Mouse (Mus musculus) lung, embryonic 14.5 days (tissue): ENCODE data around the gene Nfia. TPM values are rescaled to one million over a fixed set of nuclear protein-coding genes. Genes with fewer than 3 reads are reported as not detected.

Experiments
- ATAC-seq: fragments of 200-750 bp; cut with Nextera tagmentation; 2 replicates; pipeline ENCODE4 v1.8.0; 2017; ENCODE audit warnings: mild to moderate bottlenecking, moderate TSS enrichment, moderate library complexity; ENCODE audit not compliant: insufficient read depth
- DNase-seq: peaks from one replicate; pipeline ENCODE4 v3.0.0-alpha.2; 2015
- H3K27ac ChIP-seq: fragments of 300-500 bp; sonication (generic); 2 replicates; pipeline ENCODE4 v1.5.1; 2014; ENCODE audit warnings: low read depth, mild to moderate bottlenecking, moderate library complexity
- H3K27me3 ChIP-seq: fragments of 300-500 bp; sonication (generic); 2 replicates; pipeline ENCODE4 v1.6.1; 2014; ENCODE audit warnings: low read length, control low read depth; ENCODE audit not compliant: insufficient read depth
- H3K36me3 ChIP-seq: fragments of 300-500 bp; sonication (generic); 2 replicates; pipeline ENCODE4 v1.6.1; 2014; ENCODE audit warnings: control low read depth; ENCODE audit not compliant: insufficient read depth
- H3K4me1 ChIP-seq: fragments of 300-500 bp; sonication (generic); 2 replicates; pipeline ENCODE4 v1.6.1; 2014; ENCODE audit warnings: antibody characterized with exemption, control low read depth; ENCODE audit not compliant: insufficient read depth
- H3K4me2 ChIP-seq: fragments of 300-500 bp; sonication (generic); 2 replicates; pipeline ENCODE4 v1.6.1; 2014; ENCODE audit warnings: mild to moderate bottlenecking
- H3K4me3 ChIP-seq: fragments of 300-500 bp; sonication (generic); 2 replicates; pipeline ENCODE4 v1.5.1; 2014; ENCODE audit warnings: low read depth, low read length
- H3K9ac ChIP-seq: fragments of 300-500 bp; sonication (generic); 2 replicates; pipeline ENCODE4 v1.6.1; 2014
- H3K9me3 ChIP-seq: fragments of 300-500 bp; sonication (generic); 2 replicates; pipeline ENCODE4 v1.6.1; 2016; ENCODE audit warnings: low read depth, low read length, control low read depth
- CTCF ChIP-seq: IDR thresholded peaks from 2 replicates; pipeline ENCODE4 v1.5.1; 2016; ENCODE audit warnings: antibody characterized with exemption, low read depth
- WGBS: fragments of 180-500 bp; shearing (Covaris S2); extraction: QIAGEN DNeasy Blood & Tissue Kit; methylation state at CpG from one replicate; pipeline ENCODE4 v1.1.7; 2014; 5-methylcytosine and 5-hydroxymethylcytosine counted together
- polyA plus RNA-seq: library from polyadenylated mRNA; unstranded; fragments of >200 nt; fragmentation: Nextera tagmentation; extraction: Ambion mirVana; gene quantifications from 2 replicates; pipeline ENCODE4 v1.2.1, GENCODE M21; 2014

Nfia gene
- polyA plus RNA-seq, 1 experiment from 2014 or later, result 48.2 TPM

- no peak overlapping the region for H3K27ac ChIP-seq
These were observed 64.3 kb downstream of the Nfia start for GRCm38 (mm10) chr4:97836812-97837211.

GRCm38 (mm10) chr4:97837724-97838123, 65.2 kb downstream of the Nfia start:
- H3K9ac ChIP-seq, result no peak overlapping the region
- DNase-seq, result no peak
- H3K27me3 ChIP-seq, result no peaks in the 10 kb centered on the region
- no peak overlapping the region for H3K4me3 ChIP-seq
- no peak overlapping the region for H3K27ac ChIP-seq
- H3K4me1 ChIP-seq, result peaks cover 28% of the 10 kb centered on the region
- no peaks in the 10 kb centered on the region for H3K36me3 ChIP-seq
- no peak for TF ChIP-seq CTCF
- 70% methylated on average over 3 of the region's 3 CpGs for WGBS
- H3K9me3 ChIP-seq, result no peaks in the 10 kb centered on the region
- H3K4me2 ChIP-seq, result no peak overlapping the region
- ATAC-seq, result no peak

More at GRCm38 (mm10) chr4:97836812-97837211, 64.3 kb downstream of the Nfia start:
- Histone ChIP-seq H3K9me3 (no peaks in the 10 kb centered on the region), H3K4me2 (no peak overlapping the region), H3K27me3 (no peaks in the 10 kb centered on the region), H3K36me3 (no peaks in the 10 kb centered on the region), H3K9ac (no peak overlapping the region), H3K4me3 (no peak overlapping the region), H3K4me1 (peaks cover 25% of the 10 kb centered on the region)
- DNase-seq (no peak), ATAC-seq (no peak)
- 49% methylated on average over 13 of the region's 13 CpGs for whole genome bisulfite sequencing
- TF ChIP-seq CTCF, result no peak

DNA sequence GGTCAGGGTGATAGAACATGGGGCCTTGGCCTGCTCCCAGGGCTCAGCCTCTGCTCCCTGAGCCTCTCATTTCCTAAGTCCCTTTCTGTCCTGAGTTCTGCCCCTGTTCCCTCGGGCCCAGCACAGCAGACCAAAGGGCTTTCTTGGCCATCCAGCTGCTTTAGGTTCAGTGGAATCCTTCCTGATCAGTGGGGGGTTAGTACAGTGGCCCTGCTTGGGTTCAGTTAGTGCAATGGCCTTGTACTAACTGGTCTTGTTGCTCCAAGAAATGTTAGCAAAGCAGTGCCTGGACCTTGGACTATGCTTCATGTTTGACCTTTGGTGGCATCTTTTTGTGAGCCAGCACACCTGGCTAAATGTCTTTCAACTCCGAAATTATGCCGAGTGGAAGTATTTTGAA, 66.1 kb downstream of the Nfia start:
- 37% methylated on average over 3 of the region's 3 CpGs for WGBS
- TF ChIP-seq CTCF, result no peak
- peaks cover 28% of the 10 kb centered on the region for H3K4me1 ChIP-seq

DNA sequence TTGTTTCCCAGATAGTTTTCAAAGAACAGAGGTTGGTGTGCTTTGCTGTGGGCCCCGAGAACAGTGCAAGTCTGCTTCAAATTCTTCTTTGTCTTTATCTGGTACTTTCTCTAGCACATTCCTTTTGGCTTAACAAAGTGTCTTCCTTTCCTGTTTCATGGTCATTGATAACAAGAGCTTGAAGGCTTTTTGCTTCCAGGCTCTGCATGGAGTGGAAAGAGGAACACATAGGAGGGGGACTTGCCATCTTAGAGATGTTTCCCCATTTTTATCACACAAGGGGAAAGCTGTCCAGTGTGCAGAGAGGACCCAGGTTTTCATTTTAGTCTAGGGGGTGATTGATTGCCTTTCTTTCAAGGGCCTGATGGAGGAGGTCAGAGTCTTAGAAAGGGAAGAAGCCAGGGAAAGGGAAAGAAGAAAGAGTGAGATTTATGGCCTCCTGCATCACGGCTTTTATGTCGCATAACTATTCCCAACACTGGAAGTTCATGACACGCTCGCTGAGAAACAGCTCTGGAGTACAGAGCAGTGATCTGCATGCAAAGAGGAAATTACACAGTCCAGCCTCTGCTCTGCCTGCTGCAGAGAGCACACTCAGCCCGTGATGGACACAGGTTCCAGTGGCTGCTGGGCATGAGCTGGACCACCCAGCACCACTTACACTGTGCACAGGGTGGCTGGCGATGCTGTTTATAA, 67.0 kb downstream of the Nfia start:
- Histone ChIP-seq H3K9ac (no peak overlapping the region), H3K27me3 (no peaks in the 10 kb centered on the region), H3K4me2 (0 out of 2 replicates have a peak overlapping the region, but pooled peaks have one; percentile 22), H3K9me3 (no peaks in the 10 kb centered on the region), H3K27ac (peak overlapping the region; percentile 70; the same call in 1 of the 2 replicates), H3K36me3 (no peaks in the 10 kb centered on the region), H3K4me1 (peaks cover 33% of the 10 kb centered on the region), H3K4me3 (no peak overlapping the region)
- WGBS, result 28% methylated on average over 7 of the region's 7 CpGs
- peak; percentile 70 for ATAC-seq
- no peak for TF ChIP-seq CTCF
- peak; percentile 57 for DNase-seq

More for the DNA sequence above, 66.1 kb downstream of the Nfia start:
- Histone ChIP-seq H3K9ac (no peak overlapping the region), H3K4me3 (no peak overlapping the region), H3K27me3 (no peaks in the 10 kb centered on the region), H3K36me3 (no peaks in the 10 kb centered on the region), H3K4me2 (no peak overlapping the region), H3K27ac (peak overlapping the region; percentile 70; the same call in 1 of the 2 replicates), H3K9me3 (no peaks in the 10 kb centered on the region)
- DNase-seq (no peak), ATAC-seq (no peak)

GRCm38 (mm10) chr4:97840227-97841062, 67.9 kb downstream of the Nfia start:
- H3K4me2 ChIP-seq, result no peak overlapping the region
- no peak overlapping the region for H3K4me3 ChIP-seq
- WGBS, result 38% methylated on average over 8 of the region's 8 CpGs
- no peaks in the 10 kb centered on the region for H3K27me3 ChIP-seq
- H3K9ac ChIP-seq, result no peak overlapping the region
- no peak for ATAC-seq
- peak overlapping the region; percentile 69; the same call in 1 of the 2 replicates for H3K27ac ChIP-seq
- H3K4me1 ChIP-seq, result peaks cover 40% of the 10 kb centered on the region
- TF ChIP-seq CTCF, result no peak
- H3K36me3 ChIP-seq, result no peaks in the 10 kb centered on the region
- H3K9me3 ChIP-seq, result no peaks in the 10 kb centered on the region
- no peak for DNase-seq

- WGBS, result 43% methylated on average over 4 of the region's 4 CpGs
- DNase-seq (no peak), ATAC-seq (no peak)
- TF ChIP-seq CTCF, result no peak
- Histone ChIP-seq H3K36me3 (no peaks in the 10 kb centered on the region), H3K4me1 (peaks cover 42% of the 10 kb centered on the region), H3K27ac (no peak overlapping the region), H3K9ac (no peak overlapping the region), H3K4me2 (no peak overlapping the region), H3K27me3 (no peaks in the 10 kb centered on the region), H3K9me3 (no peaks in the 10 kb centered on the region), H3K4me3 (no peak overlapping the region)
These were observed 68.6 kb downstream of the Nfia start for GRCm38 (mm10) chr4:97841063-97841595.

- no peak overlapping the region for H3K4me2 ChIP-seq
- no peak overlapping the region for H3K4me3 ChIP-seq
- H3K9me3 ChIP-seq, result no peaks in the 10 kb centered on the region
- DNase-seq (peak; percentile 36), ATAC-seq (no peak)
- no peaks in the 10 kb centered on the region for H3K27me3 ChIP-seq
- 37% methylated on average over 5 of the region's 5 CpGs for WGBS
- no peak overlapping the region for H3K27ac ChIP-seq
- H3K9ac ChIP-seq, result no peak overlapping the region
- no peak for TF ChIP-seq CTCF
- peaks cover 44% of the 10 kb centered on the region for H3K4me1 ChIP-seq
- H3K36me3 ChIP-seq, result no peaks in the 10 kb centered on the region
These were observed 69.2 kb downstream of the Nfia start for GRCm38 (mm10) chr4:97841745-97842144.
